In the genomic region with DNA sequence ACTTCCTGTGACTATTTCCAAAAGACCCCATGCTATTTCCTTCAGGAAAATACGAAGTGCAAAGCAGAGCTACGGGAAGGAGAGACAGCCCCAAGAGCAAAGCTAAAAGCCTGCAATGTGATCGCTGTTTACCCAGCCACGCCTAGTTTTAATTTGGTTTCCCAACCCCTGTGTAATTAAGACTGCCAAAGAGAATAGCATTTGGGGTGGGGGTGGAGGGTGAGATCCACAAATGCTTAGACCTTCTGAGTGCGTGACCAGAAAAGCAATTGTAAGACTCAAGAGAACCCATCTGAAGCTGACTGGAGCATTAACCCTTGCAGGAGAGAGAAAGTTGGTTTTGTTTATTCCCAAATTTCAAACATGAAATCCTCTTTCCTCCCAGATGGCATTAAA, we compare ENCODE assay signal across 10 mouse cellular contexts.
DNase-seq lines count a peak whose midpoint lies in the region; ATAC-seq and TF ChIP-seq lines count a peak whose summit lies in the region.
"Had no signal": no experiment of that assay in that cellular context is flagged by ENCODE, and none has a peak within 500 bp of the region (broad histone marks: within the 10 kb centered on the region; RNA-seq: fewer than 3 reads in every experiment).

No protein-coding gene starts in this region.

- ATAC-seq in embryonic facial prominence, embryonic 15.5 days (ENCODE audit: insufficient number of reproducible peaks, low FRiP score, low TSS enrichment, low read depth), result no peak; the same call in 1 of the 2 replicates
- ATAC-seq in neural tube, embryonic 15.5 days (ENCODE audit: low FRiP score), result peak; percentile 43; the same call in 1 of the 2 replicates
- no peak for ATAC-seq in granulocyte monocyte progenitor cell, adult 5-6 weeks (replicated peaks; ENCODE audit: poor library complexity, severe bottlenecking)

- H3K27me3 ChIP-seq in embryonic facial prominence, embryonic 15.5 days, result no peaks in the 10 kb centered on the region
- H3K27me3 ChIP-seq in limb, embryonic 10.5 days (ENCODE audit: low read depth, poor library complexity, severe bottlenecking), result no peaks in the 10 kb centered on the region
- no peaks in the 10 kb centered on the region for H3K27me3 ChIP-seq in neural tube, embryonic 15.5 days (replicated peaks)

- DNase-seq in layer of hippocampus, adult 2 months (ENCODE audit: low spot score in 2 of 2), result no peak
- DNase-seq in layer of hippocampus, adult 8-10 months (ENCODE audit: low spot score in 2 of 2), result no peak
- no peak for DNase-seq in limb, embryonic 10.5 days (ENCODE audit: low spot score)
- DNase-seq in layer of hippocampus, adult 11-12 months (ENCODE audit: low spot score), result no peak
- DNase-seq in cerebellum, postnatal 14 days, result no peak
- DNase-seq: cerebellum, postnatal 10 days; kidney, postnatal 25 days had no signal

- H3K4me2 ChIP-seq in embryonic facial prominence, embryonic 15.5 days (replicated peaks), result peak overlapping the region; percentile 45
- H3K4me2 ChIP-seq in neural tube, embryonic 15.5 days, result peak overlapping the region; percentile 60

- no peak for TF ChIP-seq CTCF in layer of hippocampus, adult 2 months (conservative IDR thresholded peaks at IDR 0.05)

- H3K27ac ChIP-seq in layer of hippocampus, adult 2 months, result peak overlapping the region; percentile 82
- peak overlapping the region; percentile 73; the same call in 1 of the 2 replicates for H3K27ac ChIP-seq in embryonic facial prominence, embryonic 15.5 days (replicated peaks)
- peak overlapping the region; percentile 56; the same call in 1 of the 2 replicates for H3K27ac ChIP-seq in limb, embryonic 10.5 days
- peak overlapping the region; percentile 35; the same call in 1 of the 2 replicates for H3K27ac ChIP-seq in neural tube, embryonic 15.5 days (replicated peaks)

- WGBS in embryonic facial prominence, embryonic 15.5 days, result 25% methylated on average over 5 of the region's 5 CpGs
- WGBS in limb, embryonic 10.5 days, result 42% methylated on average over 5 of the region's 5 CpGs
- 12% methylated on average over 5 of the region's 5 CpGs for WGBS in neural tube, embryonic 15.5 days

- H3K36me3 ChIP-seq in embryonic facial prominence, embryonic 15.5 days, result no peaks in the 10 kb centered on the region
- no peaks in the 10 kb centered on the region for H3K36me3 ChIP-seq in limb, embryonic 10.5 days
- H3K36me3 ChIP-seq in neural tube, embryonic 15.5 days, result no peaks in the 10 kb centered on the region

- H3K9me3 ChIP-seq in embryonic facial prominence, embryonic 15.5 days (replicated peaks), result no peaks in the 10 kb centered on the region
- no peaks in the 10 kb centered on the region for H3K9me3 ChIP-seq in limb, embryonic 10.5 days (replicated peaks)
- no peaks in the 10 kb centered on the region for H3K9me3 ChIP-seq in neural tube, embryonic 15.5 days (replicated peaks)

- peaks cover 17% of the 10 kb centered on the region for H3K4me1 ChIP-seq in embryonic facial prominence, embryonic 15.5 days
- H3K4me1 ChIP-seq in limb, embryonic 10.5 days, result peaks cover 28% of the 10 kb centered on the region
- peaks cover 26% of the 10 kb centered on the region for H3K4me1 ChIP-seq in neural tube, embryonic 15.5 days

- H3K4me3 ChIP-seq in layer of hippocampus, adult 2 months, result no peak overlapping the region; the same call in 1 of the 2 replicates
- H3K4me3 ChIP-seq in embryonic facial prominence, embryonic 15.5 days (replicated peaks), result peak overlapping the region; percentile 23
- H3K4me3 ChIP-seq in limb, embryonic 10.5 days, result peak overlapping the region; percentile 39
- peak overlapping the region; percentile 29 for H3K4me3 ChIP-seq in neural tube, embryonic 15.5 days (replicated peaks)

- H3K9ac ChIP-seq in embryonic facial prominence, embryonic 15.5 days, result 0 out of 2 replicates have a peak overlapping the region, but pooled peaks have one; percentile 12
- H3K9ac ChIP-seq in neural tube, embryonic 15.5 days (replicated peaks), result peak overlapping the region; percentile 38
